Mouse (Mus musculus) gastrocnemius, postnatal 25 days (tissue): ENCODE data around the gene Gm7879. TPM values are rescaled to one million over a fixed set of nuclear protein-coding genes. Genes with fewer than 3 reads are reported as not detected.
"Not testable (repeated sequence)": the region's sequence is repeated elsewhere in the genome, so short reads cannot be mapped to it uniquely, and the experiment has no call there.

ENCODE experiments used
- DNase-seq: peaks from one replicate; pipeline ENCODE4 v3.0.0; 2022
- long read RNA-seq, 2 experiments: library from polyadenylated mRNA; stranded (forward); transcript quantifications; one replicate each; pipeline ENCODE4 v2.0.0; 2021
- total RNA-seq, 2 experiments: library from RNA; stranded (reverse); gene quantifications; 1 replicate in 1 of 2; 2 replicates in 1 of 2; pipeline ENCODE4 v1.2.3; 2021

Gene Gm7879
- total RNA-seq = 1 to 10 TPM; 3.2 to 5.3 TPM
- long read RNA-seq, experiment 1, transcript Gm7879-201 (1 exons, 774 nt) = major isoform, 6 of 6 reads
- long read RNA-seq, experiment 1, partial matches to known transcripts = 0 of 6 reads
- long read RNA-seq, experiment 1, other reads (novel, unspliced or antisense) = 0 of 6 reads
- long read RNA-seq, experiment 2, partial matches to known transcripts = 0 of 4 reads
- long read RNA-seq, experiment 2, other reads (novel, unspliced or antisense) = 0 of 4 reads

- DNase-seq = not testable (repeated sequence)
Observed at GRCm38 (mm10) chr5:43912844-43913243, at the start of gene Gm7879. TSS of gene Gm7879 (plus strand) at chr5:43913144.

GRCm38 (mm10) chr5:43863642-43864041 lies 49.3 kb upstream of the Gm7879 start:
- DNase-seq = no peak

- no peak for DNase-seq
Observed at GRCm38 (mm10) chr5:43865316-43865715, 47.6 kb upstream of the Gm7879 start.

- DNase-seq = no peak
Observed at GRCm38 (mm10) chr5:43868253-43868652, 44.7 kb upstream of the Gm7879 start, which contains the start of gene Cd38. TSS of gene Cd38 (plus strand) at chr5:43868553.

- DNase-seq = peak; percentile 14
Observed at GRCm38 (mm10) chr5:43868711-43869600, 44.0 kb upstream of the Gm7879 start.

GRCm38 (mm10) chr5:43871845-43872244 lies 41.1 kb upstream of the Gm7879 start:
- no peak for DNase-seq

- DNase-seq = no peak
Observed at GRCm38 (mm10) chr5:43872652-43873051, 40.3 kb upstream of the Gm7879 start.

GRCm38 (mm10) chr5:43882034-43882433 lies 30.9 kb upstream of the Gm7879 start:
- no peak for DNase-seq

GRCm38 (mm10) chr5:43885060-43885820 lies 27.7 kb upstream of the Gm7879 start:
- no peak for DNase-seq

GRCm38 (mm10) chr5:43892386-43892785 lies 20.6 kb upstream of the Gm7879 start:
- DNase-seq = no peak

GRCm38 (mm10) chr5:43894113-43894512 lies 18.8 kb upstream of the Gm7879 start:
- DNase-seq = no peak

GRCm38 (mm10) chr5:43895931-43896330 lies 17.0 kb upstream of the Gm7879 start:
- DNase-seq = no peak

GRCm38 (mm10) chr5:43904685-43905084 lies 8.3 kb upstream of the Gm7879 start:
- DNase-seq = no peak

GRCm38 (mm10) chr5:43909213-43909612 lies 3.7 kb upstream of the Gm7879 start:
- DNase-seq = no peak

GRCm38 (mm10) chr5:43910006-43910405 lies 2.9 kb upstream of the Gm7879 start:
- DNase-seq = no peak

GRCm38 (mm10) chr5:43915261-43915886 lies 2.4 kb downstream of the Gm7879 start:
- no peak for DNase-seq

- no peak for DNase-seq
Observed at GRCm38 (mm10) chr5:43921877-43922276, 8.9 kb downstream of the Gm7879 start.

GRCm38 (mm10) chr5:43923933-43924332 lies 11.0 kb downstream of the Gm7879 start:
- DNase-seq = no peak

GRCm38 (mm10) chr5:43927729-43928128 lies 14.8 kb downstream of the Gm7879 start:
- DNase-seq = no peak

GRCm38 (mm10) chr5:43933269-43933668 lies 20.3 kb downstream of the Gm7879 start:
- DNase-seq = no peak

- no peak for DNase-seq
Observed at GRCm38 (mm10) chr5:43947330-43947977, 34.5 kb downstream of the Gm7879 start.
